Mouse (Mus musculus) heart, adult 2 months (tissue): ENCODE measurements at regions not wholly inside any gene's neighbourhood (a gene's known extent, or its start where the extent isn't known, plus 50 kb on each side); places are given as distances from the start of the nearest gene placed in this dataset.

Source experiments
- DNase-seq, 2 experiments: peaks; one replicate each; pipeline ENCODE4 v3.0.0; 2021
- H3K27ac ChIP-seq: fragments of 200-600 bp; 2 replicates; pipeline ENCODE4 v1.8.1; 2022
- H3K27me3 ChIP-seq: fragments of 200-500 bp; 2 replicates; pipeline ENCODE4 v1.6.1; 2012; ENCODE audit warnings: mild to moderate bottlenecking, low read length, inconsistent platforms, mixed read lengths; ENCODE audit not compliant: control insufficient read depth, insufficient read depth
- H3K36me3 ChIP-seq: fragments of 200-500 bp; 2 replicates; pipeline ENCODE4 v1.6.1; 2012; ENCODE audit warnings: low read length, inconsistent platforms; ENCODE audit not compliant: control insufficient read depth, insufficient read depth
- H3K4me1 ChIP-seq: fragments of 200-500 bp; 2 replicates; pipeline ENCODE4 v1.6.1; 2011; ENCODE audit warnings: low read length; ENCODE audit not compliant: control insufficient read depth, insufficient read depth
- H3K4me3 ChIP-seq: fragments of 200-600 bp; 2 replicates; pipeline ENCODE4 v1.8.1; 2022
- H3K79me2 ChIP-seq: fragments of 200-500 bp; replicated peaks from 2 replicates; pipeline ENCODE4 v1.6.1; 2012; ENCODE audit warnings: mild to moderate bottlenecking, inconsistent platforms, low read length, moderate library complexity, mixed read lengths; ENCODE audit not compliant: control insufficient read depth, insufficient read depth
- H3K9ac ChIP-seq: fragments of 200-500 bp; 2 replicates; pipeline ENCODE4 v1.6.1; 2012; ENCODE audit warnings: low read depth, mild to moderate bottlenecking, control low read depth, inconsistent platforms, low read length, mixed read lengths
- CTCF ChIP-seq: fragments of 200-600 bp; IDR thresholded peaks from 2 replicates; pipeline ENCODE4 v1.8.1; 2022; ENCODE audit warnings: antibody characterized with exemption, mild to moderate bottlenecking, moderate library complexity
- EP300 ChIP-seq: fragments of 200-500 bp; IDR thresholded peaks from 2 replicates; pipeline ENCODE4 v1.6.1; 2011; ENCODE audit warnings: low read depth, low read length, control low read depth; ENCODE audit not compliant: insufficient read depth
- POLR2A ChIP-seq: fragments of 200-500 bp; IDR thresholded peaks from 2 replicates; pipeline ENCODE4 v1.6.1; 2011; ENCODE audit warnings: mild to moderate bottlenecking, low read depth, low read length, control low read depth; ENCODE audit not compliant: insufficient read depth
- WGBS: fragments of 180-500 bp; shearing (Covaris S2); methylation state at CpG from one replicate; pipeline ENCODE4 v1.1.7; 2018; 5-methylcytosine and 5-hydroxymethylcytosine counted together
- intact Hi-C: fragments of 180-260 bp; cut with DNase I; formaldehyde crosslinking; loops from one replicate; pipeline ENCODE4 v1.15.1; 2025

DNA sequence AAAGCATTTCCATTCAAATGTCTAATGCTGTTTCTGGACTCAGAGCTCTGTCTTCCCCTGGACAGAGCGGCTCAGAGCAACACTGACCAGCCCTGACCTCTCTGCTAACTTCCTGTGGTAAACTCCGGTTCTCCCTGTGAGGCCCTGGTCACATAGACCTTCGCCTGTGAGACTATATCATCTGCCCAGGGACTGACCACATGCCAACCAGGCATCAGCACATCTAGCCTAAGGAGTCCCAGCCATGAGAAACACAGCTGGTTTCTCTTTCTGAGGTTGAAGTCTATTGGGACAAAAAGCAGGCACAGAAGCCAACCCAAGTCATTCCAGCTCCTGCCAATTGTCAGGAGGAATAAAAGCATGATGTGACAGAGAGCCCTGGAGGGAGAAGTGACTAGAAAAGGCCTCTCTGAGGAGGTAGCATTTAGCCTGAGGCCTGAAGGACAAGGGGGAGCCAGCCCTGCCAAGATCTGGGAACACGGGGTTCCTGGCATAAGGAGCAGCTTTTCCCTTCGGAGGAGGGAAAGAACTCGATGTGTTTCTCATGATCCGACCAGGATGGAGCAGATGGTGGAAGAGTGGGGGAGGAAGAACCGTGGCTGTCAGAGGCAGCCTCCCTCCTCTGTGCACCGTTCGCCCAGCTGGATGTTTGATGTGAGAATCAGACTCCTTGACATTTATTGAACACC is 237.7 kb downstream of the Opa1 start:
- no peaks in the 10 kb centered on the region for H3K36me3 ChIP-seq
- intact Hi-C loops, result loop anchor here (2.0 to 5.0 kb wide), 2 partner anchors 65 to 130 kb away; no protein-coding TSS in a partner anchor
- no peaks in the 10 kb centered on the region for H3K79me2 ChIP-seq
- TF ChIP-seq EP300 (peak; percentile 38; the same call in 1 of the 2 replicates), POLR2A (0 out of 2 replicates have a peak, but pooled peaks have one; percentile 9), CTCF (no peak)
- peaks cover 5% of the 10 kb centered on the region; the same call in 1 of the 2 replicates for H3K4me1 ChIP-seq
- H3K4me3 ChIP-seq, result no peak overlapping the region
- peak; percentile 74 to 81 for DNase-seq
- H3K27me3 ChIP-seq, result no peaks in the 10 kb centered on the region
- H3K27ac ChIP-seq, result peak overlapping the region; percentile 31
- no peak overlapping the region for H3K9ac ChIP-seq
- 45% methylated on average over 10 of the region's 10 CpGs for WGBS

DNA sequence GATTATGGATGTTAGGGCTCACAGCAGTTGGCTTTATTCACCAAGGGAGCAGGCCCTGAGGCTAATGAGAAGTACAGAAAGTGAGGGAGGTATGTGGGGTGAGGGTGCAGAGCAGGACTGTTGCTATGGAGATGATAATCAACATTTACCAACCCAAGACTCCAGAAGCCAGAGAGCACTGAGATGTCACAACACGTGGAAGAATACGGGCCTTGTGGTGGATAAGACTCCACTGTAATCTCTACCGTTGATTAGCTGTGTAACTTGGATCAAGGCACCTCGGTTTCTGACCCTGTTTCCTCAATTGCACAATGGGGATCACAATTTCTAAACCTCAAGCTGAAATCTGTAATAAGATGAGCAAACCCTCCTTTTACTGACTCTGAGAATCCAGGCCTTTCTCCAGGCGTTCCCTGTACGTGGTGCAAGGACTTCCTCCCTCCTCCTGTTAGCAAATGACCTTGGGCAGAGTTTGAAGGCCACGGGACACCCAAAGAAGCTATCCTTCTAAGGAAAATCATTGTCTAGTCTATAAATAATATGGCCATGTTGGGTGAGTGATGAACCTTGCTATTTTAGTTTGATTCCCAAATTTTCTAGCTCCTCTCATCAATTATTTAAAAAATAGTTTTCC is 239.8 kb downstream of the Opa1 start:
- Histone ChIP-seq H3K4me3 (no peak overlapping the region), H3K4me1 (peaks cover 4% of the 10 kb centered on the region; the same call in 1 of the 2 replicates), H3K9ac (no peak overlapping the region), H3K79me2 (no peaks in the 10 kb centered on the region), H3K36me3 (no peaks in the 10 kb centered on the region), H3K27me3 (no peaks in the 10 kb centered on the region), H3K27ac (no peak overlapping the region; the same call in 1 of the 2 replicates)
- 58% methylated on average over 7 of the region's 7 CpGs for whole genome bisulfite sequencing
- TF ChIP-seq EP300, result no peak
- no peak for TF ChIP-seq POLR2A
- TF ChIP-seq CTCF, result no peak
- intact Hi-C loops, result loop anchor here (5.0 kb wide), 1 partner anchor 63 kb away; no protein-coding TSS in a partner anchor
- peak in 1 of 2 experiments; percentile 50 for DNase-seq

DNA sequence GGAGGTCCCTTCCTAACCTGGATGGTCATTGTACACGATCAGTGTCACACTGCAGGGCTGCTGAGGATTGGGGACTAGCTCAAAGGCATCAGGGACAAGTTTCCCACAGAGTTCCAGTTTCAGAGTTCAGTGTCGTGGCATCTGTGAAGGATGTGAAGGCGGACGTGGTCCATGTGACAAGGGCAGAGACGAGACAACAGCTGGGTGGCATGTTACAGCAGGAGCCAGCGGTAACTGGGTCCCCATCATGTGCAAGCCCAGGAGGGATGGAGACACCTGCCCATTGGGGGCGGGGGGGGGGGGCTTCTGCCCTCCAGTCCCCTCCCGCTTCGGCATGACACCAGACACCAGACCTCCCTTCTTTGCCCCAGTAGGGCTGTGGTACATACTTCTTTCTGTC is 241.6 kb downstream of the Opa1 start:
- Histone ChIP-seq H3K27me3 (no peaks in the 10 kb centered on the region), H3K9ac (no peak overlapping the region), H3K27ac (no peak overlapping the region), H3K36me3 (no peaks in the 10 kb centered on the region), H3K4me3 (no peak overlapping the region), H3K79me2 (no peaks in the 10 kb centered on the region), H3K4me1 (0 out of 2 replicates have a peak, but pooled peaks cover 2% of the 10 kb centered on the region)
- 91% methylated on average over 9 of the region's 9 CpGs for WGBS
- no peak for DNase-seq
- TF ChIP-seq CTCF, result no peak
- TF ChIP-seq POLR2A, result no peak
- TF ChIP-seq EP300, result no peak
- intact Hi-C loops, result no loop called here

DNA sequence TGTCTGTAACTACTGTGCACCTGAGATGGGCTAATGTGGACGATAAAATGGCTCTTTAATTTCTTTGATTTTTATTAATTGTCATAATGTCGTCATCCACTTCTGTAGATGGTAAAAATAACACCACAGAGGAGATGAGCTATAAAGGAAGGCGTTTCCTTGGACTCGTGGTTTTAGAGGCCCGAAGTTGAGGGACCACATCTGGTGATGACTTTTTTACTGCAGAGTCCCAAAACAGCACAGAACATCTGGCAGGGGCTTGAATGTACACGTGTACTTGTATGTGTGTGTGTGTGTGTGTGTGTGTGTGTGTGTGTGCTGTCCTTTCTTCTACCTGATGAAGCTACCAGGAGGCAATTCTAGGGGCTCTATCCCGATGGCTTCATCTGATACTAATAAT is 242.1 kb upstream of the Hes1 start:
- DNase-seq, result no peak
- no peaks in the 10 kb centered on the region for H3K27me3 ChIP-seq
- H3K79me2 ChIP-seq, result no peaks in the 10 kb centered on the region
- H3K27ac ChIP-seq, result no peak overlapping the region
- TF ChIP-seq CTCF, result no peak
- TF ChIP-seq EP300, result no peak
- no peak for TF ChIP-seq POLR2A
- H3K9ac ChIP-seq, result no peak overlapping the region
- 79% methylated on average over 7 of the region's 7 CpGs for WGBS
- 0 out of 2 replicates have a peak, but pooled peaks cover 1% of the 10 kb centered on the region for H3K4me1 ChIP-seq
- no peak overlapping the region for H3K4me3 ChIP-seq
- intact Hi-C loops, result no loop called here
- H3K36me3 ChIP-seq, result no peaks in the 10 kb centered on the region

DNA sequence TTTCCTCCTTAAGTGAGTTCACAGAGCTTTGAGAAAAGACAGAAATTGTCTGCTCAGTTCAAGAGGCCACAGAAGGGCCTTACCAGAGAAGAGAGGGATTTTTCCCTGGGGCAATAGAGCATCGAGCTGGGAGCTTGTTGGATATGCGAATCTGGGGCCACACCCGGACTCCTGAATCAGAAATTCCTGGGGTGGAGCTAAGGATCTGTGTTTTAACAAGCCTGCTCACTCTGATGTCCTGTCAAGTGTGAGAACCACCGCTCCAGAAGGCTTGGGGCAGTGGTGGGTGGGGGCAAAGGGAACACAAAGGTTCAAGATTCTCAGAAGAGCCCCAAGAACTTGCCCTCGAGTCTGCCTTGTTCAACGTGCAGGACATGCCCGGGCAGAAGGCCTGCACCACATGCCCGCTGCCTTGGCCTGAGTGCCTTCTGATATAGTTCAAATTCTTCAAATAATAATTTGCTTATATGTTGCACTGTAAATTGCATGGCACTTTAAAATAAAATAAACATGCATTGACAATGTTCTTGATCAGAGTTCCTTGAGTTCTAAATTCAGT is 241.3 kb upstream of the Hes1 start:
- no peaks in the 10 kb centered on the region for H3K27me3 ChIP-seq
- no peak overlapping the region for H3K4me3 ChIP-seq
- TF ChIP-seq POLR2A, result no peak
- no peak for TF ChIP-seq CTCF
- TF ChIP-seq EP300, result no peak
- H3K36me3 ChIP-seq, result no peaks in the 10 kb centered on the region
- no peak overlapping the region for H3K9ac ChIP-seq
- H3K79me2 ChIP-seq, result no peaks in the 10 kb centered on the region
- intact Hi-C loops, result no loop called here
- H3K4me1 ChIP-seq, result 0 out of 2 replicates have a peak, but pooled peaks cover 1% of the 10 kb centered on the region
- no peak for DNase-seq
- WGBS, result 76% methylated on average over 8 of the region's 8 CpGs
- H3K27ac ChIP-seq, result no peak overlapping the region

DNA sequence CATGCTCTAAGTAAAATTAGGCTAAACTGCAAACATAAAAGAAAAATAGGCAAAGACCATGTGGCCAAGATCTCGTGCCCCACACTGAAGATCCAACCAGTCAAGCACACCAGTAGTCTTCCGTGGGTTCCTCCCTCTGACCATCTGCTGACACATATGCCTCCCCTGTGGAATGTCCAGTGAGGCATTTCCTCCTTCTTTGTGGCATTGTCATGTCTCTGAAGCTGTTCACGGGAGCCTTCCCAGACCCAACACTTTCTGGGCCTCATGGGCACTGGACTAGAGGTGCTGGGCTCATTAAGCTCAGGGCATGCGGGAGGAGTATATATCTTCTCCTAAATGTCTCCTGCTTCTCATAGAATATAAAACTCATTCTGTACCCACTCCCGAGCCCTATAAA is 237.3 kb upstream of the Hes1 start:
- no peak for DNase-seq
- H3K27ac ChIP-seq, result no peak overlapping the region
- TF ChIP-seq EP300, result no peak
- no peak for TF ChIP-seq CTCF
- H3K9ac ChIP-seq, result no peak overlapping the region
- 82% methylated on average over 5 of the region's 5 CpGs for WGBS
- peaks cover 7% of the 10 kb centered on the region for H3K4me1 ChIP-seq
- no peak overlapping the region for H3K4me3 ChIP-seq
- no peaks in the 10 kb centered on the region for H3K36me3 ChIP-seq
- no peaks in the 10 kb centered on the region for H3K27me3 ChIP-seq
- no peaks in the 10 kb centered on the region for H3K79me2 ChIP-seq
- intact Hi-C loops, result no loop called here
